Mouse (Mus musculus): Measurements from ENCODE around the gene Tmem220.

DNA sequence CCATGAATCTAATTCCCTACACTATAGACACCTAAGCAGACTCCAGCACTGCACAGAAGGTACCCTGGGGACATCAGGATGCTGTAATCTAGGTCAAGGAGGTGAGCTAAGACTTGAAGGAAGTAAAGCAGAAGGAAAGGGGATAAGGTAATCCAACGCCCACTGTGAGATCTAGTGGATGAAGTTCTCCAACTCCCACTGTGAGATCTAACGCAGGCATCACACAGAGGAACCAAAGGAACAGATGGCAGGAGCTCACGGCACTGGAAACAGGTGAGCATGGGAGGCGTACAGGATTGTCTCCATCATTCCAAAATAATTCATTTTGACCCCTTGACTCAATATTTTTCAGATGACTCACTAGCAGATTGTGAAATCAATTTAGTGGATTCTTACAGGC, 28.5 kb upstream of the Tmem220 start:
- TF ChIP-seq POLR2A (IDR thresholded peaks at IDR 0.05; ENCODE audit: control insufficient read depth, extremely low read depth, insufficient read depth, low read length, poor library complexity) (no peak), CTCF (IDR thresholded peaks at IDR 0.05; ENCODE audit: borderline replicate concordance, control insufficient read depth, extremely low read depth, insufficient read depth, low read length, poor library complexity) (no peak)
